Mouse (Mus musculus): Measurements from ENCODE around the gene Gm20388. TPM values are rescaled to one million over a fixed set of nuclear protein-coding genes. Genes with fewer than 3 reads are reported as not detected.

Gm20388 gene
- total RNA-seq, 2 experiments from 2014 or later: 2.2 to 7.6 TPM

- no peak for TF ChIP-seq CTCF (conservative IDR thresholded peaks at IDR 0.05)
- Histone ChIP-seq H3K4me3 (no peak overlapping the region), H3K27ac (no peak overlapping the region)
- no peak for DNase-seq (ENCODE audit: low spot score in 2 of 2)
Measured at GRCm38 (mm10) chr8:122737071-122737470, 2826.4 kb downstream of the Gm20388 start.

DNA sequence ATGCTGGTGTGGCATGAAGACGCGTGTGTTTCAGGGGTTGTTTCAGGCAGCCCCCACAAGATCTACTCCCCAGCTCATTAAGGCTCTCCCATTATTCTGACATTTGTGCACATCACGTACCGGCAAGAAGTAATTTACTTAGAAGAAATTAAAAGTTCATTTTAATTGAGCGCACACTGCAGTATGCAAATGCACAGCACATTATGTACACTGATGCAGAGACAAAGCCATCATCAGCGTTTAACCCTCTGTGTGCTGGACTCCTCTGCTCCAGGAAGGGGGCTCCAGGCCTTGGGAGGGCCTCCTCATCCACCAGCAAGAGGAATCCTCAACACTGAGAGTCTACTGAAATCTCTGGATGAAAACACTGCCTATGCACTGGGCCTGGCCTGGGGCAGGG lies 2827.2 kb downstream of the Gm20388 start:
- no peak for TF ChIP-seq CTCF (conservative IDR thresholded peaks at IDR 0.05)
- peak overlapping the region; percentile 43; the same call in 1 of the 2 replicates for H3K27ac ChIP-seq
- no peak overlapping the region for H3K4me3 ChIP-seq
- DNase-seq (ENCODE audit: low spot score in 2 of 2): no peak

DNA sequence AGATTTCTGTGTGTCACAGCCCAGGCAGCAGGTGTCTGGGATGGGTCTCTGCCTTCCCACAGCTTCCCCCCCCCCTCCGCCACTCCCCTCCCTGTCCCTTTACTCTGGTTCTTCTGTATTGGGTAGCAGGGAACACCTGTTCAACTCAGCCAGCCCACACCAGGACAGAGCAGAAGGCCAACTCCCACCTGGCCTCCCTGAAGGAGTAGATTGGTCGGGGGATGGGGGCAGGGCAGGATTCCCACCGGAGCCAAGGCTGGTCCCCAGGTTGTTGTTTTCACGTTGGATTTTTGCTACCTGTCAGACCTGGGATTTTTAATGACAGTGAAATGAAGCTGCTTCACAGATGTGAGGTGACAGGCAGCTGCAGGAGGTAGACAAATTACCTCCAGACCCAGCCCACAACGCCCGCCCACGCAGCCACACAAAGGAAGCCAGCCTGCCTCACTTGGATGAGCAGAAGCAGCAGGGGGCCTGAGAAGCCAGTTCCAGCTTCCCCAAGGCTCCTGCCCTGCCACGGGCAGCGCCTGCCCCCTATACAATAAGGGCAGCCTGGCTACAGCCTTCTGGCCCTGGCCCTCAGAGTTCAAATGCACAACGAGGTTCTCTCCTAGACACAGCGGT lies 2828.6 kb downstream of the Gm20388 start:
- no peak for DNase-seq (ENCODE audit: low spot score in 2 of 2)
- peak overlapping the region; percentile 3; the same call in 1 of the 2 replicates for H3K27ac ChIP-seq
- TF ChIP-seq CTCF (conservative IDR thresholded peaks at IDR 0.05): no peak
- H3K4me3 ChIP-seq: no peak overlapping the region

- H3K27ac ChIP-seq: peak overlapping the region; percentile 18; the same call in 1 of the 2 replicates
- TF ChIP-seq CTCF (conservative IDR thresholded peaks at IDR 0.05): no peak
- no peak overlapping the region for H3K4me3 ChIP-seq
- DNase-seq (ENCODE audit: low spot score in 2 of 2): no peak
Measured at GRCm38 (mm10) chr8:122742471-122742870, 2831.8 kb downstream of the Gm20388 start.

- peak overlapping the region; percentile 67 for H3K27ac ChIP-seq
Measured at GRCm38 (mm10) chr8:122745022-122745749, 2834.5 kb downstream of the Gm20388 start.

DNA sequence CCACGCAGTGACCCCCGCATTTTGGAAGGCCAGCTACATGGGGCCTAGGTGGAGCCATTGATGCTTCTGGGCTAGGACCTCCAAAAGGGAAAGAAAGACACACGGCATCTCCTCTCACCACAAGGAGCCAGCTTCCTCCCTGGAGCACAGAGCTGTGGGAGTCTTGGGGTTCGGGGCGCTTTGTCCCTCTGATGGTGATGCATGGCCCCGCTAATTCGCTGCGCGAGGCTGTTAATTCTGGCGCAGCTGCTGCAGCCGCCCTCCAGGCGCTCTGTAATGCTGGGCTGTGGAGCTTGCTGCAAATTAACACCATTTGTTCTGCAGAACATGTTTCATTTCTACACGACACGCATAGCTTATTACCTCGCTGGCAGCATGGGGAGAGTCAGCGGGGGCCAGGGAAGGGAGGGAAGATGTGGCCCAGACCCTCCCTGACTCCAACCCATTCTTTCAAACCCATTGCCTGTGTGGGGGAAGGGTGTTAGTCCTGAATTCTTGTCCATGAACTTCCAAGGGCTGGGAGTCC lies 2835.2 kb downstream of the Gm20388 start:
- TF ChIP-seq CTCF (conservative IDR thresholded peaks at IDR 0.05): no peak
- peak overlapping the region; percentile 67 for H3K27ac ChIP-seq
- no peak overlapping the region; the same call in 1 of the 2 replicates for H3K4me3 ChIP-seq
- no peak for DNase-seq (ENCODE audit: low spot score in 2 of 2)

More at GRCm38 (mm10) chr8:122745022-122745749, 2834.5 kb downstream of the Gm20388 start:
- TF ChIP-seq CTCF (conservative IDR thresholded peaks at IDR 0.05): no peak
- DNase-seq (ENCODE audit: low spot score in 2 of 2): no peak
- H3K4me3 ChIP-seq: no peak overlapping the region; the same call in 1 of the 2 replicates

DNA sequence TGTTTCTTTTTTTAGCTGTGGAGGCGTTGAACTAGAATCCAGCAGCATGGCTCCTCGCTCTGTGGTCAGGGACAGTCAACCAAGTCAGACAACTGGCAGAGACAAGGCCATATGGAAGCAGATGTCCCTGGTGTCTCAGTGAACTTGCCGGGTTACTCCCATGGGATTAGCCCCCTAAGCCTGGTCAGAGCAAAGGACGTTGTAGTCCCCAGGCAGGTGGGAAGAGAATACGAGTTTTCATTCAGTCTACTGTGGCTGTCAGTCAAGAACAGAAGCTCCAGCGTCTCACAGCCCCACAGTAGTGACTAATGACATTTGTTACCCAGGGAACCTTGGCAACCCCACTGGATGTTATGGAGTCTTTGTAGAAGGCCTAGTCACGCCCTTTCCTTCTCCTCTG lies 2835.8 kb downstream of the Gm20388 start:
- no peak for TF ChIP-seq CTCF (conservative IDR thresholded peaks at IDR 0.05)
- no peak for DNase-seq (ENCODE audit: low spot score in 2 of 2)
- Histone ChIP-seq H3K4me3 (no peak overlapping the region), H3K27ac (peak overlapping the region; percentile 67; the same call in 1 of the 2 replicates)

GRCm38 (mm10) chr8:122747825-122748224 lies 2837.2 kb downstream of the Gm20388 start:
- DNase-seq (ENCODE audit: low spot score in 2 of 2): no peak
- no peak overlapping the region for H3K4me3 ChIP-seq
- H3K27ac ChIP-seq: no peak overlapping the region
- TF ChIP-seq CTCF (conservative IDR thresholded peaks at IDR 0.05): no peak

GRCm38 (mm10) chr8:122749333-122749958 lies 2838.8 kb downstream of the Gm20388 start:
- TF ChIP-seq CTCF (conservative IDR thresholded peaks at IDR 0.05): no peak
- peak overlapping the region; percentile 11 for H3K4me3 ChIP-seq
- DNase-seq (ENCODE audit: low spot score in 2 of 2): no peak
- H3K27ac ChIP-seq: 0 out of 2 replicates have a peak overlapping the region, but pooled peaks have one; percentile 7

DNA sequence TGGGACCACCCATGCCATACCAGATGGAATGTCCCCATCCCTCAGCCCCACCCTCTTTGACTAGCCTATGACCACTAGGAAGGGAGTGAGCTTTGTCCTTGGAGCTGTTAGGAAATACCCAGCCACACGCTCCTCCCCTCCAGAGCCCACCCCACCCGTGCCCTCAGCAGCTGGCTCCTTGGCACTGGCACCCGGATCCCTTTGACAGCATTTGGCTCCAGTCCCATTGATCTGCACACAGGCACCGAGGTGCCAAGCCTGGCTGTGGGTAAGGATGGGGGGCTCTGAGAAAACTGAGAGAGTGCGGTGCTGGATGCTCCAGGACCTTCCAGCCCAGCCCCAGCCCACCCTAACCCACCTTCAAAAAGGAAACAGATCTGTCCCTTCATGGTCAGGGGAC lies 2840.7 kb downstream of the Gm20388 start:
- peak in 1 of 2 experiments; percentile 50 for DNase-seq (ENCODE audit: low spot score in 2 of 2)

DNA sequence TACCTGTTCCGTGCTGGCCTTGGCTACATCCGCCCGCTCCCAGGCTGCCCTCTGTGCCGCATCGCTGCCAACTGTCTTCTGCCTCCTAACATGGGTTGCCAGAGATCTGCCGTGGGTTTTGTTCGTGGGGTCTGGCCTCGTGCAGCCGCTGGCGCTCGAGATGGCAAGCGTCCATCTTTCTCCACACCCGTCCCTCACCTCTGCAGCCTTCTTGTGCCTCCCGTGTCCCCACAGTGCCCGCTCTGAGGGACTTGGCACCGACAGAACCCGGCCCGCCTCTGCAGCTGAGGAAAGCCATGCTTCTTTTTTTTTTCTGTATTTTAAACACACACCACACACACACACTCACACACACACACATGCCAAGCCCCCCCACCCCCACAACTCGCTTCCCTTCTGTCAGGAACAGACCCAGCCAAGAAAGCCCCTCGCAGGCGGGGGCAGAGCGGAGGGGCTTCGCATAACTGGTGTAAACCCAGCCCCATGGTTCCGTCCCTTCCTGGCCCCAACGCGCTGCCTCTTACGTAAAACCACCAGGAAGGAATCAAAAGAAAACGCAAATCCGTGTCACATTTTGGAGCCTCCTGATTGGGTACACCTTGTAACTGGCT lies 2841.6 kb downstream of the Gm20388 start:
- DNase-seq (ENCODE audit: low spot score in 2 of 2): peak; percentile 52 to 79
- TF ChIP-seq CTCF (conservative IDR thresholded peaks at IDR 0.05): no peak
- Histone ChIP-seq H3K4me3 (peak overlapping the region; percentile 69), H3K27ac (peak overlapping the region; percentile 92)

More for the DNA sequence above, 2840.7 kb downstream of the Gm20388 start:
- Histone ChIP-seq H3K4me3 (peak overlapping the region; percentile 69), H3K27ac (peak overlapping the region; percentile 92)
- TF ChIP-seq CTCF (conservative IDR thresholded peaks at IDR 0.05): no peak

- H3K27ac ChIP-seq: no peak overlapping the region
- no peak for DNase-seq (ENCODE audit: low spot score in 2 of 2)
- TF ChIP-seq CTCF (conservative IDR thresholded peaks at IDR 0.05): no peak
- H3K4me3 ChIP-seq: no peak overlapping the region
Measured at GRCm38 (mm10) chr8:122758597-122758996, 2848.0 kb downstream of the Gm20388 start.
